Mouse (Mus musculus): Measurements from ENCODE around the gene Nt5dc2.

Nt5dc2 gene

GRCm38 (mm10) chr14:31168425-31168824 is 37.6 kb downstream of the Nt5dc2 start, which contains the start of gene Stab1:
Gene Stab1 (minus strand): TSS chr14:31168641.
- DNase-seq (ENCODE audit: low spot score in 2 of 2) = no peak

GRCm38 (mm10) chr14:31169508-31169907 is 38.7 kb downstream of the Nt5dc2 start:
- no peak for DNase-seq (ENCODE audit: low spot score in 2 of 2)

GRCm38 (mm10) chr14:31170963-31171362 is 40.1 kb downstream of the Nt5dc2 start:
- no peak for DNase-seq (ENCODE audit: low spot score in 2 of 2)

GRCm38 (mm10) chr14:31171386-31171785 is 40.5 kb downstream of the Nt5dc2 start:
- DNase-seq (ENCODE audit: low spot score in 2 of 2) = no peak

- DNase-seq (ENCODE audit: low spot score in 2 of 2) = no peak
Observed at GRCm38 (mm10) chr14:31171821-31172220, 41.0 kb downstream of the Nt5dc2 start.

- DNase-seq (ENCODE audit: low spot score in 2 of 2) = no peak
Observed at GRCm38 (mm10) chr14:31172781-31173455, 42.1 kb downstream of the Nt5dc2 start.

GRCm38 (mm10) chr14:31173537-31173936 is 42.7 kb downstream of the Nt5dc2 start:
- no peak for DNase-seq (ENCODE audit: low spot score in 2 of 2)

- no peak for DNase-seq (ENCODE audit: low spot score in 2 of 2)
Observed at GRCm38 (mm10) chr14:31177287-31177686, 46.4 kb downstream of the Nt5dc2 start.

GRCm38 (mm10) chr14:31177715-31178114 is 46.9 kb downstream of the Nt5dc2 start:
- DNase-seq (ENCODE audit: low spot score in 2 of 2) = no peak

- DNase-seq (ENCODE audit: low spot score in 2 of 2) = no peak
Observed at GRCm38 (mm10) chr14:31179677-31180365, 49.0 kb downstream of the Nt5dc2 start.

GRCm38 (mm10) chr14:31181512-31181911 is 50.7 kb downstream of the Nt5dc2 start:
- DNase-seq (ENCODE audit: low spot score in 2 of 2) = no peak

- DNase-seq (ENCODE audit: low spot score in 2 of 2) = no peak
Observed at GRCm38 (mm10) chr14:31182786-31183290, 52.0 kb downstream of the Nt5dc2 start.

- no peak for DNase-seq (ENCODE audit: low spot score in 2 of 2)
Observed at GRCm38 (mm10) chr14:31183541-31183940, 52.7 kb downstream of the Nt5dc2 start.

GRCm38 (mm10) chr14:31184195-31184594 is 53.3 kb downstream of the Nt5dc2 start:
- DNase-seq (ENCODE audit: low spot score in 2 of 2) = no peak

- DNase-seq (ENCODE audit: low spot score in 2 of 2) = no peak
Observed at GRCm38 (mm10) chr14:31186656-31187055, 55.8 kb downstream of the Nt5dc2 start.

Measured in spleen, postnatal 4 days (tissue).